Mouse (Mus musculus) cerebellum, adult 9-11 months (tissue): ENCODE results near the gene Rbm4b.
A peak's percentile ranks its signal among the peaks of the same experiment; 100 is the strongest.
"Not testable (repeated sequence)": the region's sequence is repeated elsewhere in the genome, so short reads cannot be mapped to it uniquely, and the experiment has no call there.

Source experiments
- DNase-seq: peaks from one replicate; pipeline ENCODE4 v3.0.0; 2022

Gene Rbm4b

GRCm38 (mm10) chr19:4811063-4811908 lies 55.0 kb downstream of the Rbm4b start, which contains the start of the genes Gm21992 and Rbm14:
TSS of gene Gm21992 (minus strand) at chr19:4811612.
TSS of gene Rbm14 (minus strand) at chr19:4811634.
- DNase-seq = peak; percentile 99

GRCm38 (mm10) chr19:4811909-4812242 lies 55.6 kb downstream of the Rbm4b start:
- no peak for DNase-seq

- not testable (repeated sequence) for DNase-seq
Measured at GRCm38 (mm10) chr19:4812334-4812949, 56.1 kb downstream of the Rbm4b start.

GRCm38 (mm10) chr19:4813015-4813414 lies 56.7 kb downstream of the Rbm4b start:
- DNase-seq = peak; percentile 38
